Mouse (Mus musculus) CH12.LX (cell line): Measurements from ENCODE around the gene Rhod.

Source experiments
- CHD1 ChIP-seq: IDR thresholded peaks from 2 replicates; pipeline ENCODE4 v1.6.1; 2012; ENCODE audit warnings: low read depth, low read length, improper control_type of control experiment, inconsistent platforms
- CTCF ChIP-seq, 2 experiments: IDR thresholded peaks in 1 of 2; conservative IDR thresholded peaks in 1 of 2; 2 replicates each; pipeline ENCODE4 v1.5.1; 2011 to 2012; ENCODE audit warnings: low read depth in 2 of 2, low read length in 2 of 2, improper control_type of control experiment in 1 of 2, inconsistent platforms in 1 of 2, mild to moderate bottlenecking in 1 of 2, moderate library complexity in 1 of 2
- EP300 ChIP-seq: IDR thresholded peaks from 2 replicates; pipeline ENCODE4 v1.6.1; 2011; ENCODE audit warnings: low read length, improper control_type of control experiment
- POLR2A ChIP-seq: IDR thresholded peaks from 2 replicates; pipeline ENCODE4 v1.6.1; 2011; ENCODE audit warnings: low read depth, mild to moderate bottlenecking, improper control_type of control experiment, low read length

DNA sequence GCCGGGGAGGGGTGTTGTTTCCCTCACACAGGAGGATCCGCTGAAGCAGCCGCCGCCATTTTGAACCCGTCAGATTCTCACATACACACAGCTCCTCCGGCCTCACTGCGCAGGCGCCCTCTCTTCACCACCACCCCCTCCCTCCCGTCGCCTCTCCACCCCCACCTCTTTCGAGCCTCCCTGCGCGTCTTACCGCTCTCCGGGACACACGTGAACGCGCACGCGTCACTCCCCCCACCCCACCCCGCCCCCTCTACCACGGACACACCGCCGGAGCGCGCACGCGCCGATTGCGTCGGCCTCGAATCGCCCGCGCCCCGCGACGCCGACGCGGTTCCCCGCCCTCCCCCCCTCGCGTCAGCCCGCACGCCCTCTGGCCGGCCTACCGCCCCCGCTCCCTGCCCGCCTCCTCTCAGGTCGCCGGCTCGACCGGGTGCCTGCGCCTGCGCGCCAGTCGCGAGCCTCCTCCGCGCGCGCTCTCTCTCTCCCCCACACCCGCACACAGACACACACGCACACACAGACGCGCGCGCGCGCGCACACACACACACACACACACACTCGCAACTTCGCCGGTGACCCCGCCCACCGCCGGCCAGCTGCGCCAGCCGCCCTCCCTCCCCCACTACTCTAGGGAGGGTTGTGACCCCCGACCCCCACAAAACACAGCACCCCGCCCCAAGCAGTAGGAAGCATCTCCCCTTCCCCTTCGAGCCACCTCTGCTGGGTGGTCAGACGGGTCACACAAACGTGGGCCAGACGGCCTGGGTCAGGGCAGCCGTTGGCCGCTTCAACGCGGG lies 42.0 kb downstream of the Rhod start:
- TF ChIP-seq POLR2A = peak; percentile 70
- TF ChIP-seq CTCF (conservative IDR thresholded peaks at IDR 0.05 in 1 of 2, IDR thresholded peaks at IDR 0.05 in 1 of 2; ENCODE audit: low read depth in 2 of 2, low read length in 2 of 2) = no peak
- TF ChIP-seq CHD1 = no peak
- TF ChIP-seq EP300 = no peak
